Mouse (Mus musculus) megakaryocyte progenitor cell, adult 5-6 weeks (primary cell): ENCODE measurements at regions not wholly inside any gene's neighbourhood (a gene's known extent, or its start where the extent isn't known, plus 50 kb on each side); places are given as distances from the start of the nearest gene placed in this dataset.

Experiments used
- ATAC-seq: replicated peaks from 2 replicates; pipeline ENCODE4 v1.8.0; 2016; ENCODE audit warnings: mild to moderate bottlenecking, moderate TSS enrichment, inconsistent platforms; ENCODE audit not compliant: poor library complexity

GRCm38 (mm10) chr11:20460501-20460921, 82.5 kb upstream of the Sertad2 start:
- no peak for ATAC-seq

GRCm38 (mm10) chr11:20462076-20462475, 81.0 kb upstream of the Sertad2 start:
- no peak for ATAC-seq

- ATAC-seq, result no peak
These were observed 79.8 kb upstream of the Sertad2 start for GRCm38 (mm10) chr11:20463173-20463681.

- peak; percentile 69 for ATAC-seq
These were observed 78.5 kb upstream of the Sertad2 start for GRCm38 (mm10) chr11:20464564-20464963.

GRCm38 (mm10) chr11:20466591-20466990, 76.5 kb upstream of the Sertad2 start:
- ATAC-seq, result no peak

- peak; percentile 85 for ATAC-seq
These were observed 74.6 kb upstream of the Sertad2 start for GRCm38 (mm10) chr11:20468319-20469018.

GRCm38 (mm10) chr11:20469368-20469767, 73.7 kb upstream of the Sertad2 start:
- no peak for ATAC-seq

- ATAC-seq, result no peak
These were observed 72.7 kb upstream of the Sertad2 start for GRCm38 (mm10) chr11:20470396-20470795.

- no peak for ATAC-seq
These were observed 70.7 kb upstream of the Sertad2 start for GRCm38 (mm10) chr11:20472336-20472735.

- ATAC-seq, result no peak
These were observed 67.4 kb upstream of the Sertad2 start for GRCm38 (mm10) chr11:20475629-20476028.

GRCm38 (mm10) chr11:20476494-20476893, 66.6 kb upstream of the Sertad2 start:
- ATAC-seq, result no peak

GRCm38 (mm10) chr11:20477183-20478037, 65.6 kb upstream of the Sertad2 start:
- peak; percentile 92 for ATAC-seq

GRCm38 (mm10) chr11:20480632-20481031, 62.4 kb upstream of the Sertad2 start:
- no peak for ATAC-seq

- ATAC-seq, result no peak
These were observed 57.7 kb upstream of the Sertad2 start for GRCm38 (mm10) chr11:20485371-20485770.
